Comparison of ENCODE assay signal across 24 mouse cellular contexts in the genomic region with DNA sequence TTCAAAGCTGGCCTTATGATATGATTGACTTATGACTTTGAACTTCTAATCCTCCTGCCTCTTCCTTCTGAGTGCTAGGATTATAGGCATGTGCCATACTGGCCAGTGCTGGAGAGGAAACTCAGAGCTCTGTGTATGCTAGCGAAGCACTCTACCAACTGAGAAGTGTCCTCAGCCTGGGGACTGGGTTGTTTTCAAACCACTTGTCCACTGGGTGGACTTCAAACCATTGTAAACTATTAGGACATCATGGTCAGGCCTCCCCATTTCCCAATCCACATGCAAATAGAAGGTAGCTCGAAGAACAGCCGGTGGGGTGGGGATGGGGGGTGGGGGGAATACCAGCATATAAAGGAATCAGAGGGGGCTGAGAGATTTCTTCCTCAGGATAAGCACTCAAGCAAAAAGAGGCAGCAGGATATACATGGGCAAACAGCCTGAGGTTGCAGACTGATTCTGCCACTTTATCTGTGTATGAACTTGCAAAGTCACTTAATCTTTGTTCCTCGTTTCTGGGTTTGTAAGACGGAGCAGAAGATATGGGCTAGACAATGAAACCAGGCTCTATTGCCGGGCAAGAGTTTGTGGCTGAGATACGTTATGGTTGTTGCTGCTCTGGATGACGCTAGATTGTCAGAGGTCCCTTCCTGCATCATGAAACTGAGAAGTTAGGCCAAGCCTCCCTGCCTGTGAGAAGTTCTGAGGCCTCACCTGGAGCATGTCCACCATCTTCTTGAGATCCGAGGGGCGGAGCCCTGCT. TPM values are rescaled to one million over a fixed set of nuclear protein-coding genes. Genes with fewer than 3 reads are reported as not detected.
DNase-seq lines count a peak whose midpoint lies in the region; ATAC-seq and TF ChIP-seq lines count a peak whose summit lies in the region.
"Had no signal": no experiment of that assay in that cellular context is flagged by ENCODE, and none has a peak within 500 bp of the region (broad histone marks: within the 10 kb centered on the region; RNA-seq: fewer than 3 reads in every experiment).

No protein-coding gene starts in this region.

- no peak for TF ChIP-seq POLR2A in kidney, adult 2 months (IDR thresholded peaks at IDR 0.05; ENCODE audit: low read depth, low read length)

- no peak overlapping the region for H3K4me3 ChIP-seq in liver, embryonic 11.5 days (ENCODE audit: low read depth, low read length)
- H3K4me3 ChIP-seq in liver, postnatal 0 days (ENCODE audit: low read depth, low read length): no peak overlapping the region
- H3K4me3 ChIP-seq in kidney, adult 2 months (ENCODE audit: insufficient read depth, low read depth, low read length): no peak overlapping the region
- H3K4me3 ChIP-seq: heart, embryonic 12.5 days; hindbrain, embryonic 13.5 days; limb, embryonic 10.5 days had no signal

- TF ChIP-seq CTCF in liver, postnatal 0 days (IDR thresholded peaks at IDR 0.05; ENCODE audit: low read depth): no peak
- no peak for TF ChIP-seq CTCF in kidney, adult 2 months (conservative IDR thresholded peaks at IDR 0.05; ENCODE audit: insufficient read depth, insufficient read length, low read depth, low read length)

- intact Hi-C loops in heart, postnatal 25 days (cut with DNase I): no loop called here
- intact Hi-C loops in heart, postnatal 14 days (cut with DNase I): no loop called here

- TF ChIP-seq EP300 in liver, postnatal 0 days (IDR thresholded peaks at IDR 0.05; ENCODE audit: low read depth): 0 out of 2 replicates have a peak, but pooled peaks have one; percentile 7

- DNase-seq in liver, embryonic 11.5 days (ENCODE audit: low spot score): no peak
- DNase-seq in liver: no peak
- peak; percentile 41 for DNase-seq in liver, postnatal 0 days
- DNase-seq in lung, postnatal 25 days (ENCODE audit: low spot score): peak; percentile 63
- no peak for DNase-seq in kidney, adult 2 months
- no peak for DNase-seq in heart, postnatal 25 days (ENCODE audit: low spot score)
- DNase-seq in heart, postnatal 14 days: no peak
- no peak for DNase-seq in thymus, postnatal 36 days
- DNase-seq: adrenal gland, adult 2 months; cerebellum, adult 8-10 months; cerebellum, postnatal 36 days; gastrocnemius, postnatal 10 days; heart, adult 11 months; heart, postnatal 10 days; kidney, adult 11 months; lung, embryonic 14.5 days; thymus, postnatal 14 days had no signal

- no peaks in the 10 kb centered on the region for H3K9me3 ChIP-seq in liver, embryonic 11.5 days (ENCODE audit: control insufficient read depth, low read length)
- H3K9me3 ChIP-seq in liver, postnatal 0 days (ENCODE audit: low read length): no peaks in the 10 kb centered on the region
- H3K9me3 ChIP-seq: heart, embryonic 12.5 days; hindbrain, embryonic 13.5 days; limb, embryonic 10.5 days had no signal

- H3K36me3 ChIP-seq in liver, embryonic 11.5 days (ENCODE audit: control insufficient read depth, insufficient read depth, low read length): no peaks in the 10 kb centered on the region
- no peaks in the 10 kb centered on the region for H3K36me3 ChIP-seq in liver, postnatal 0 days (replicated peaks; ENCODE audit: insufficient read depth, low read length)
- no peaks in the 10 kb centered on the region for H3K36me3 ChIP-seq in kidney, adult 2 months (ENCODE audit: control insufficient read depth, insufficient read depth, low read length)
- H3K36me3 ChIP-seq: heart, embryonic 12.5 days; hindbrain, embryonic 13.5 days; limb, embryonic 10.5 days had no signal

- H3K27me3 ChIP-seq in liver, embryonic 11.5 days (replicated peaks; ENCODE audit: control insufficient read depth, insufficient read depth, low read length): no peaks in the 10 kb centered on the region; the same call in 1 of the 2 replicates
- H3K27me3 ChIP-seq in liver, postnatal 0 days (ENCODE audit: insufficient read depth, low read length): no peaks in the 10 kb centered on the region
- no peaks in the 10 kb centered on the region for H3K27me3 ChIP-seq in kidney, adult 2 months (replicated peaks; ENCODE audit: control insufficient read depth, insufficient read depth, low read length)
- H3K27me3 ChIP-seq: hindbrain, embryonic 13.5 days had no signal

- no peak overlapping the region for H3K9ac ChIP-seq in liver, embryonic 11.5 days (ENCODE audit: low read depth, low read length)
- no peak overlapping the region for H3K9ac ChIP-seq in liver, postnatal 0 days (replicated peaks)
- H3K9ac ChIP-seq: heart, embryonic 12.5 days; hindbrain, embryonic 13.5 days; lung, embryonic 14.5 days had no signal

- 60% methylated on average over 10 of the region's 10 CpGs for WGBS in liver, embryonic 11.5 days
- 43% methylated on average over 10 of the region's 10 CpGs for WGBS in liver, postnatal 0 days (ENCODE audit: insufficient replicate concordance)
- WGBS in kidney, adult 2 months: 84% methylated on average over 10 of the region's 10 CpGs

- peaks cover 8% of the 10 kb centered on the region; the same call in 1 of the 2 replicates for H3K4me1 ChIP-seq in liver, embryonic 11.5 days (replicated peaks; ENCODE audit: control insufficient read depth, insufficient read depth, low read length)
- peaks cover 5% of the 10 kb centered on the region; the same call in 1 of the 2 replicates for H3K4me1 ChIP-seq in liver, postnatal 0 days (ENCODE audit: insufficient read depth)
- H3K4me1 ChIP-seq in kidney, adult 2 months (ENCODE audit: control insufficient read depth, insufficient read depth, low read length): no peaks in the 10 kb centered on the region
- H3K4me1 ChIP-seq: hindbrain, embryonic 13.5 days had no signal

- no peak overlapping the region for H3K27ac ChIP-seq in liver, embryonic 11.5 days (ENCODE audit: low read depth, low read length)
- peak overlapping the region; percentile 75 for H3K27ac ChIP-seq in liver, postnatal 0 days (ENCODE audit: low read depth)
- H3K27ac ChIP-seq in kidney, adult 2 months (ENCODE audit: insufficient read depth, low read depth, low read length): no peak overlapping the region
- H3K27ac ChIP-seq: hindbrain, embryonic 13.5 days; kidney, postnatal 0 days; limb, embryonic 10.5 days had no signal

- H3K4me2 ChIP-seq in liver, embryonic 11.5 days: no peak overlapping the region
- H3K4me2 ChIP-seq in liver, postnatal 0 days (ENCODE audit: low read depth, low read length): no peak overlapping the region
- H3K4me2 ChIP-seq: heart, embryonic 12.5 days; hindbrain, embryonic 13.5 days; lung, embryonic 14.5 days had no signal

- 0 out of 2 replicates have a peak, but pooled peaks have one; percentile 36 for ATAC-seq in liver, embryonic 11.5 days (replicated peaks; ENCODE audit: low FRiP score)
- ATAC-seq in liver, postnatal 0 days: peak; percentile 92
- ATAC-seq: forebrain, embryonic 14.5 days; Patski had no signal

RNA-seq across cellular contexts. Expression of gene Rlbp1, which starts 10.2 kb away (rescaled TPM):
- 0.45 TPM in 1 of 2 replicates, not detected in the other for polyA plus RNA-seq in liver, embryonic 11.5 days (2014; fragmentation: Nextera tagmentation; extraction: Ambion mirVana)
- polyA plus RNA-seq in liver, postnatal 0 days (2015; fragmentation: Nextera tagmentation; extraction: Ambion mirVana): 0.11 TPM in 1 of 2 replicates, not detected in the other
- 0.33 TPM in 1 of 2 replicates, not detected in the other for polyA plus RNA-seq in kidney, adult 2 months (2012; rRNA removed)
- total RNA-seq in heart, postnatal 25 days (2021): not detected
- not detected for total RNA-seq in heart, postnatal 14 days (2021)
- total RNA-seq: adrenal gland, adult 2 months; gastrocnemius, postnatal 10 days; heart, postnatal 10 days had no signal
- polyA plus RNA-seq: heart, embryonic 12.5 days; Patski; stomach, embryonic 14.5 days had no signal

RNA-seq across cellular contexts. Expression of gene Fanci, which starts 15.0 kb away (rescaled TPM):
- 17.2 and 20.9 TPM in 2 replicates for polyA plus RNA-seq in liver, embryonic 11.5 days (2014; fragmentation: Nextera tagmentation; extraction: Ambion mirVana)
- polyA plus RNA-seq in liver, postnatal 0 days (2015; fragmentation: Nextera tagmentation; extraction: Ambion mirVana): 2.5 and 3.0 TPM in 2 replicates
- polyA plus RNA-seq in kidney, adult 2 months (2012; rRNA removed): 0.10 and 0.17 TPM in 2 replicates
- under 1 TPM; 0.13 to 0.25 TPM for total RNA-seq in heart, postnatal 25 days (2021)
- total RNA-seq in heart, postnatal 14 days (2021): 1 to 10 TPM in 1 of 2 experiments, under 1 TPM in 1; 0.55 to 1.5 TPM

Comparison
In these comparisons a context has a peak if more than half of its experiments do, and no peak if none do; other contexts are left out.
1. DNase-seq: peak in liver, postnatal 0 days (single experiment) and lung, postnatal 25 days (single experiment); none in liver, embryonic 11.5 days (single experiment), liver (single experiment), kidney, adult 2 months (single experiment), heart, postnatal 25 days (single experiment), heart, postnatal 14 days (0 of 2) and thymus, postnatal 36 days (0 of 2).